Mouse (Mus musculus) embryonic fibroblast, embryonic 13.5 days (primary cell): ENCODE measurements at regions not wholly inside any gene's neighbourhood (a gene's known extent, or its start where the extent isn't known, plus 50 kb on each side); places are given as distances from the start of the nearest gene placed in this dataset.

Source experiments
- H3K27ac ChIP-seq: 2 replicates; pipeline ENCODE4 v1.5.1; 2012; ENCODE audit warnings: low read length, control low read depth, inconsistent platforms; ENCODE audit not compliant: insufficient read depth
- H3K4me1 ChIP-seq: 2 replicates; pipeline ENCODE4 v1.6.1; 2011; ENCODE audit warnings: low read length; ENCODE audit not compliant: control insufficient read depth, insufficient read depth
- H3K4me3 ChIP-seq: 2 replicates; pipeline ENCODE4 v1.5.1; 2011; ENCODE audit warnings: mild to moderate bottlenecking, control low read depth, low read length; ENCODE audit not compliant: insufficient read depth
- CTCF ChIP-seq: IDR thresholded peaks from 2 replicates; pipeline ENCODE4 v1.5.1; 2011; ENCODE audit warnings: mild to moderate bottlenecking, control low read depth, low read length, moderate library complexity, borderline replicate concordance; ENCODE audit not compliant: insufficient read depth
- POLR2A ChIP-seq: IDR thresholded peaks from 2 replicates; pipeline ENCODE4 v1.6.1; 2011; ENCODE audit warnings: low read depth, mild to moderate bottlenecking, control low read depth, low read length, moderate library complexity

DNA sequence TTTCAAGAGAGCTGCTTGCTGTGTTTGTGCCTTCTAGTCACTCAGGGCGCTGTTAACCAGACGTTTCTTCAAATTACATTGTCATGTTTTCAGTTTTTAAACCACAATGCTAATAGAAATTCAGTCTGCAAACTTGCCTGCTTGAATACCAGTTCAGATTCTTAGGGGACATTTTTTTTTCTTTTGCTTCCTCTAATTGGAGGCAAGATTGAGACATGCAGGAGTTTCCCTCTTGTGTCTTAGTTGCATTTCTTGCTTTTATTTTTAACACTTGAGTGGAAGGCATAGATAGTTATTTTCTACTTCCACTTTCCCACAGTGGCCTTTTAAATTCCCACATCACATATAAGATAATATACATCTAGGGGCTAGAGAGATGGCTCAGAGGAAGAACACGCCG lies 246.8 kb downstream of the Grpr start:
- TF ChIP-seq POLR2A: no peak
- no peak for TF ChIP-seq CTCF
- Histone ChIP-seq H3K27ac (no peak overlapping the region), H3K4me3 (no peak overlapping the region), H3K4me1 (no peaks in the 10 kb centered on the region)

- Histone ChIP-seq H3K4me1 (no peaks in the 10 kb centered on the region), H3K27ac (no peak overlapping the region), H3K4me3 (no peak overlapping the region)
- TF ChIP-seq POLR2A: no peak
- no peak for TF ChIP-seq CTCF
Measured at GRCm38 (mm10) chrX:163301045-163301444, 248.4 kb downstream of the Grpr start.

DNA sequence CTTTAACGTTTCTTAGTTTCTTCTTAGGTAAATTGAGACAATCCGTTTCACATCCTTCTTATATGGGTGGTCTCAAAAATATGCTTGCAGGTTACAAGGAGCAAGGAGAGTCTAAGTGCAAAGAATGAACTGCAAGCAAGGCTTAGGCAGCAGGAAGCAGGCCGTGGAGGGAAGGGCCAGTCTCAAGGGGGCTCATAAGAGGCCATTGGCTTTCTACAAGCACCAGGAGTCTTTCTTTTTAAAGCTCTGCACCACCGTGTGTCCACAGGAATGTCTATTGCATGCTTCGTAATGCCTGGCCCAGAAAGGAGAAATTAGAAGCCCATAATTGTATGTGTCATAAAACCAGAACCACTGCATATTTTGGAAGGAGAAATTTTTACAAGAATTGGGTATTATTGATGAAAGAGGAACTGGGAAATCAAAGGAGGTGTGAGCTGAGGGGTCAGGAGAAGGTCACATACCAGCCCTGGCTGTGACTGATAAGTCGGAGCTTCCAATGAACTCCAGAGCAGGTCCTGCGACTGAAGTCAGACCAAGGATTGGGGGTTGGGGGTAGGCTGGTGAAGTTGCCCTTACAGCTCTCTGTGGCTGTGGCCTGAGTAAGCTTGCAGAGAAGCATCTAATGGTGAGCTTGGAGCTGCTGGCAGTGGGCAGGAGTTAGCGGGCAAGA lies 252.4 kb downstream of the Grpr start:
- TF ChIP-seq CTCF: no peak
- no peak for TF ChIP-seq POLR2A
- Histone ChIP-seq H3K27ac (peak overlapping the region; percentile 50), H3K4me1 (no peaks in the 10 kb centered on the region), H3K4me3 (no peak overlapping the region)

GRCm38 (mm10) chrX:163261248-163261647 lies 288.2 kb downstream of the Grpr start:
- Histone ChIP-seq H3K4me1 (no peaks in the 10 kb centered on the region), H3K27ac (no peak overlapping the region), H3K4me3 (no peak overlapping the region)
- no peak for TF ChIP-seq CTCF
- TF ChIP-seq POLR2A: no peak

- H3K4me3 ChIP-seq: no peak overlapping the region
- H3K4me1 ChIP-seq: no peaks in the 10 kb centered on the region
- TF ChIP-seq POLR2A (no peak), CTCF (no peak)
Measured at GRCm38 (mm10) chrX:163253048-163253447, 288.6 kb upstream of the S100g start.

DNA sequence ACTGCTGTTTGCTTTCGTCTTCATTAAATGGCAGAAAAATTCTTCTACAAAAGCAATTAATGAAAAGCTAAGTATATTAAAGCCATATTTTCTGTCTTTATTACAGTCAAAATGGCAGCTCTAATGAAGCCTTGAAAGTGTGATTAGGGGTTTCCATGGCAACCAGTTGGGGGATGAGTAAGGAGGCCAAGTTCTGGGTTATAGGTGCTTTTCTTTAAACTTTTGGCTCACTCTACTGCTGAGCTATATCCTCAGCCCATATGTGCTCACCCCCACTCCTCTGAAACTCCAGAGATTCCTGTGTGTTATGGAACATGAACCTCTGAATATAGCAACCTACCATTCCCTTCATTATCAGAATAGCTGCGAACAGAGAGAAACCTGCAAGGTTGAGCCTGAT lies 240.9 kb upstream of the S100g start:
- no peak overlapping the region for H3K27ac ChIP-seq
- no peak overlapping the region for H3K4me3 ChIP-seq
- TF ChIP-seq POLR2A (no peak), CTCF (no peak)
- H3K4me1 ChIP-seq: no peaks in the 10 kb centered on the region

More at GRCm38 (mm10) chrX:163253048-163253447, 288.6 kb upstream of the S100g start:
- H3K27ac ChIP-seq: no peak overlapping the region

- no peak for TF ChIP-seq CTCF
- no peak for TF ChIP-seq POLR2A
- Histone ChIP-seq H3K27ac (no peak overlapping the region), H3K4me1 (no peaks in the 10 kb centered on the region)
Measured at GRCm38 (mm10) chrX:163203446-163203845, 239.0 kb upstream of the S100g start.

DNA sequence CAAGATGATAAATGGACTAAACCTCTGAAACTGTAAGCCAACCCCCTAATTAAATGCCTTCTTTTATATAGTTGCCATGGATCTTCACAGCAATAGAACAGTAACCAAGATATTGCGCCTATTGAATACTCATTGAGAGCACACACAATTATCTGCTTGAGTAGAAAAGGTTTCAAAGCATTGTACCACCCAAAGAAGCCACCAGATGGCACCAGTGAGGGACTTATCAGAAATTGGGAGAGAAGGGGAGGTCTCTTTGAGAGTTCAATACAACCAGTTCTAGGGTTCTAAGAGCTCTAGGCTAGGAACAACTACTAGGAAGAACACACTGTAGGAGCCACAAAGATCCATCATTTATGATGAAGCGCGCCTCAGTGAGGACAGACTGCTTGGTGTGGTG lies 217.2 kb upstream of the S100g start:
- no peak overlapping the region for H3K4me3 ChIP-seq
- no peaks in the 10 kb centered on the region for H3K4me1 ChIP-seq

More at GRCm38 (mm10) chrX:163203446-163203845, 239.0 kb upstream of the S100g start:
- no peak overlapping the region for H3K4me3 ChIP-seq

GRCm38 (mm10) chrX:163164810-163165209 lies 200.4 kb upstream of the S100g start:
- Histone ChIP-seq H3K4me3 (no peak overlapping the region), H3K4me1 (no peaks in the 10 kb centered on the region), H3K27ac (no peak overlapping the region)
- TF ChIP-seq CTCF: no peak
- TF ChIP-seq POLR2A: no peak

More for the DNA sequence above, 217.2 kb upstream of the S100g start:
- H3K27ac ChIP-seq: no peak overlapping the region
- TF ChIP-seq CTCF: no peak
- no peak for TF ChIP-seq POLR2A

DNA sequence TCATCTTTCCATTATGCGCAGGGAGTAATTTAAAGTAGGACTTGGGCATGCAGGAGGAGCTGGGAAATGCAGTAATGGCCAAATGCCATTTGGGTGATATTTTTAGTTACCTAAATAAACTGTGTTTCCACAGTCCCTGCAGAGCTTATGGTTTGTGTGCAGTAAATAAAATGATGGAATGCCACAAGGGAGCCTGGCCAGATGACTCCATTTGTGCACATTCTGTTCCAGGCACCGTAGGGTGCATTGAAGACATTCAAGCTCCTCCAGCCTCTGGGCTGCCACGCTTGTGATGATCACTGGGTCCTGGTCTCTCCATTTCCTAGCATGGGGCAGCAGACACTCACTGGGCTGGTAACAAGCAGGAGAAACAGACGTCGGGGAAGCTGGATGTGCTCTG lies 190.9 kb upstream of the S100g start:
- no peak overlapping the region for H3K27ac ChIP-seq
- no peak overlapping the region for H3K4me3 ChIP-seq
- no peaks in the 10 kb centered on the region for H3K4me1 ChIP-seq
- TF ChIP-seq POLR2A: no peak
- TF ChIP-seq CTCF: no peak
